Mouse (Mus musculus) Muller cell, postnatal 12 days (primary cell): ENCODE results near the gene Hdgfl2.
A peak's percentile ranks its signal among the peaks of the same experiment; 100 is the strongest.
"Not testable (repeated sequence)": the region's sequence is repeated elsewhere in the genome, so short reads cannot be mapped to it uniquely, and the experiment has no call there.

ENCODE experiments used
- DNase-seq: peaks from one replicate; pipeline ENCODE4 v3.0.0-alpha.2; 2015; ENCODE audit errors: inconsistent ontology term

Hdgfl2 gene

DNA sequence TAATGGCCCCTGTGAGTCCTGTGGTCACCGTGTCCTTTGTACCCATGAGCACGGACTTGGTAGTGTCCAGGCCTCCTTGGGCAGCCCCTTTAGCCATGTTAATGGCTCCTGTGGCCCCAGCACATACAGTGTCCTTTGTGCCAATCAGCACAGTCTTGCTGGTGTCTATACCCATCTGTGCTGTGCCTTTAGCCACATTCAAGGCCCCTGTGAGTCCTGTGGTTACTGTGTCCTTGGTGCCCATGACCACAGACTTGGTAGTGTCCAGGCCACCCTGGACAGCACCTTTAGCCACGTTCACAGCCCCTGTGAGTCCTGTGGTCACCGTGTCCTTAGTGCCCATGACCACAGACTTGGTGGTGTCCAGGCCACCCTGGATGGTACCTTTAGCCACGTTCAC, 25.4 kb downstream of the Hdgfl2 start:
- not testable (repeated sequence) for DNase-seq

DNA sequence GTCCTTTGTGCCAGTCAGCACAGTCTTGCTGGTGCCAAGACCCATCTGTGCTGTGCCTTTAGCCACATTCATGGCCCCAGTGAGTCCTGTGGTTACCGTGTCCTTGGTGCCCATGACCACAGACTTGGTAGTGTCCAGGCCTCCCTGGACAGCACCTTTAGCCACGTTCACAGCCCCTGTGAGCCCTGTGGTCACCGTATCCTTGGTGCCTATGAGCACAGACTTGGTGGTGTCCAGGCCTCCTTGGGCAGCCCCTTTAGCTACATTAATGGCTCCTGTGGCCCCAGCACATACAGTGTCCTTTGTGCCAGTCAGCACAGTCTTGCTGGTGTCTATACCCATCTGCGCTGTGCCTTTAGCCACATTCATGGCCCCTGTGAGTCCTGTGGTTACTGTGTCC, 27.0 kb downstream of the Hdgfl2 start:
- not testable (repeated sequence) for DNase-seq

DNA sequence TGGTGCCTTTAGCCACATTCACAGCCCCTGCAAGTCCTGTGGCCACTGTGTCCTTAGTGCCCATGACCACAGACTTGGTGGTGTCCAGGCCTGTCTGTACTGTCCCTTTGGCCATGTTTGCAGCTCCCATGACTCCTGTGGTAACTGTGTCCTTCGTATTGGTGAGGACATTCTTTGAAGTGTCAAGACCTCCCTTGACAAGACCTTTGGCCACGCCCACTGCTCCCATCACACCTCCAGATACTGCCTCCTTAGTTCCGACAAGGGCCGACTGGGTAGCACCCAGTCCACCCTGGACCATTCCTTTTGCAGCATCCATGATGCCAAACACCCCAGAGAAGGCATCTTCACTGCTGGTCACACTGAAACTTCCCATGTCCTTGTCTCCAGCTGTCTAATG, 27.5 kb downstream of the Hdgfl2 start:
- no peak for DNase-seq

- DNase-seq = no peak
These were observed 28.3 kb downstream of the Hdgfl2 start for GRCm38 (mm10) chr17:56107736-56108135.

DNA sequence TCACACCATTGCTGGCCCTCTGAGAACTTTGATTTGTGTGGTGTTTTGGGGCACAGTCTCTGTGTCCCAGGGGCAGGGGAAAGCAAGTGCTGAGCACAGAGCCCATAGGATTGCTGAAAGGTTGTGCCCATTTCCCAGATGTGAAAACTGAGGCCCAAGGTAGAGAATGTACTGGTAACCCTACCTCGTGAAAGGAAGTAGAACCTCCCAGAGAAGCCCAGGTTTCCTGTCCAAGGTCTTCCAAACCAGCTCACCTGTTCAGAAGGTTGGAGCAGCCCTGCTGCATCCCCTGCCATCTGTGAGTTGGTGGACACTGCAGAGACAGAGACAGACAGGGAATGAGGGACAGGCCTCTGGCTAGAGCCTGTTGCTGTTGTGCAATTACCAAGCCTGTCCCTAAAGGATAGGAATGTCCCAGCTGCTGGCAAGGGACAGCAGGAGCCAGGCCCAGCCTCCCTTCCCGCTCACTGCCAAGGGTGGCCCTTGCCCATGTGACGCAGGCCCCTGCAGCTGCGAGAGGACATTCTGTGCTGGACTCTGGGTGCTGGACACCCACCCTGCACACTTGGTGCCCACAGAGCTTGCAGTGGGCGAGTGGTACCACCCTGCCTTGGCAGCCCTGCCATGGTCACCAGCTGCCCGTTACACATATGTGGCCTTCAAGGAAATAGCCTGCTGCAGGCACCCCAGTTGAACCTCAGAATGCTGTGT, 29.1 kb downstream of the Hdgfl2 start:
- peak; percentile 55 for DNase-seq

- peak; percentile 54 for DNase-seq
These were observed 30.0 kb downstream of the Hdgfl2 start, which contains the start of gene Plin4 for GRCm38 (mm10) chr17:56109219-56110051. Gene Plin4 (minus strand): TSS chr17:56109803.

- DNase-seq = peak; percentile 29
These were observed 31.1 kb downstream of the Hdgfl2 start for GRCm38 (mm10) chr17:56110571-56110970.

DNA sequence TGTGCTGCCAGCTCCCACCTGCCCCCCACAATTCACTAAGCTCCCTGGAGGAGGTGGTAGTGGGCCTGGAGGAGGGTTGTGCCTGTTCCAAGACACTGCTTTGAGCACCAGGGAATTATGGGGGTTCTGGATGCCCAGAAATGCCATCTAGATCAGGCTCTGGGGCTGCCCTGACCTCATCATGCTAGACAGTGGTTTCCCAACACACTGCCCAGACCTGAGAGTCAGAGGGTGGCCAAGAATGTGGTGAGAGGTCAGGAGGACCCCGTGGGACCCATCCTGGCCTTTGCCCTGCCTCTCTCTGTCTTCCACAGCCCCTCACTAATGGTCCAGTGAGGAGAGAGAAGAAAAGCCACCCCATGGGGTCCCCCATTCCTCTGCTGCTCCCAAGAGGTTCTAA, 31.6 kb downstream of the Hdgfl2 start:
- no peak for DNase-seq

DNA sequence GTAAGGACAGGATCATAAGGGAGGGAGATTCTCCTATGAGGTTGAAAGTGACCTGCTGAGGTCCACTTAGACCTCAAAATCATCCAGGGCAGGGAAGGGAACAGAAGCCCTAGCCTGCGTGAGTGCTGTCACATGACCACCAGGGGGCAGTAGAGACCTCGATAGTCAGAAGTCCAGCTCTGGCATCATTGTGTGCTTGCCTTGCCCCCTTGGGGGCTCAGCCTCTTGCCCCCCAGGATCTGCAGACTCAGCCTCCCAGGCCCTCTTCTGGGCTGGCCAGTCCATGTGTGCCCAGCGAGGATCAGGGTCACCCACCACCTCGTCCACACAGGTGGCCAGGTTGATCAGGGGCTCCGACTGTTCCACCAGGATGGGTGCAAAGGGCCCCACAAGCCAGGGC, 32.4 kb downstream of the Hdgfl2 start:
- no peak for DNase-seq

DNA sequence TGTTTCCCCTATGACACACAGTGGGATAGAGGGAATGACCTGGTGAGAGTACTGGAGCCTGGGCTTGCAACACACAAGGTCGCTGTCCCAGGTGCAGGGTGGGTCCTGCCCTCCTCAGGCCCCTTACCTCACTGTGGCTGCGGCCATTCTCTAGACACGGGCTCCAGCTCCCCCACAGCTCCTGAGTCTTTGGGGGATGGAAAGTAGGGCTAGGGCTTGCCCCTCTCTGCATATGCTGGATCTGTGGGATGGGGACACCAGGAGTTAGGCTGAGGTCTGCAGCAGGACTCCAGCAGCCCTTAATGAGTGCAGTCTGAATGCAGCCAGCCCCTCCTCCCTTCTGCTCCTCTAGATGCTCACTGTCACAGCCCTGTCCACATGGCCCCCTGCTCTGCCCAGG, 33.3 kb downstream of the Hdgfl2 start:
- no peak for DNase-seq

GRCm38 (mm10) chr17:56116193-56116592, 36.8 kb downstream of the Hdgfl2 start:
- no peak for DNase-seq

- DNase-seq = peak; percentile 74
These were observed 37.8 kb downstream of the Hdgfl2 start, which contains the start of gene Plin5 for GRCm38 (mm10) chr17:56117251-56117710. Gene Plin5 (minus strand): TSS chr17:56117596.

DNA sequence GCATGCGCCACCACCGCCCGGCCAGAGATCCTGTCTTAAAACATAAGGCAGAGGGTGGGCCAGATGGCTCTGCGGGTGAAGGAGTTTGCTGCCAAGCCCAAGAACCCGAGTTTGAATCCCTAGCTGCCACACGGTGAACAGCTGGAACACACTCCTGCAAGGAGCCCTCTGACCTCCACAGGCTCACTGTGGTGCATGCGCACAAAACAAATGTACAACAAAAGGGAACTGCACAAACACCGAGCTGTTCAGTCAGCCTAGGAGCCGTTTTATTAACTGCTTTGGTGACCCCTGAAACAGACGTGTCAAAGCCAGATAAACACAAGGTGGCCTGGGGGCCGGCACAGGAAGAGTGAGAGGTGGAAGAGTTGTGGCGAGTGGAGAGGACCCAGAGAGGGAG, 40.0 kb downstream of the Hdgfl2 start:
- no peak for DNase-seq

- peak; percentile 31 for DNase-seq
These were observed 40.8 kb downstream of the Hdgfl2 start for GRCm38 (mm10) chr17:56119981-56120880.

GRCm38 (mm10) chr17:56121826-56122225, 42.4 kb downstream of the Hdgfl2 start, which contains the start of gene Lrg1:
Gene Lrg1 (minus strand): TSS chr17:56122001.
- DNase-seq = no peak

- no peak for DNase-seq
These were observed 43.7 kb downstream of the Hdgfl2 start for GRCm38 (mm10) chr17:56123161-56123560.

DNA sequence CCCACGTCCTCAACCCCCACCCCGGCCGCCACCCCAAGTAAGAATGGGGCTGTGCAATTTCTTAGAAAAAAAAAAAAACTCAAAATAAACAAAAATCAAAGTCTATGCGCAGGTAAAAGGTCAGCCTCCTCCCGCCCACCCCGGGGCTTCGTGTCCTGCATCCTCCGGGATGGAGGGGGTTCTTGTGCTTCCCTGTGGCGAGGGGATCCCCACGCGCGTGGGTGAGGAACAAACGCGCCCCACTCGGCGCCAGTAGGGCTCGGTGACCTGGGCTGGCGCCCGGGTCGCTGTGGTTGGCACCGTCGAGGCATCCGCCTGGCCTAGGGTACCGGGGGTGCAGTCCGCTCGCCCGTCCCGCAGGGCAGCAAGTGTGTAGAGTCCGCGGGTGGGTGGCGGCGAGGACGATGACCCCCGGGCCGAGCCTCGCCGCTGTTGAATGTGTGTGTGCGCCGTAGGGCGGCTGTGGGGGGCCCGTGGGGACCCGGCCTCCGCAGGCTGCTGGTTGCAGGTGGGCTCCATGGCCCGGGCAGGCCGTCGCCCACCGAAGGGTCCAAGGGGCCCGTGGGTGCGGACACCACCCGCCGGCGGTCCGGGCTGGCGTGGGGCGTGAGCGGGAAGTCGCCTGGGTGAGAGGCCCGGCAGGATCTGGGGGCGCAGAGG, 44.4 kb downstream of the Hdgfl2 start:
- no peak for DNase-seq

GRCm38 (mm10) chr17:56124377-56125275, 45.2 kb downstream of the Hdgfl2 start:
- DNase-seq = peak; percentile 48

GRCm38 (mm10) chr17:56125276-56125630, 45.8 kb downstream of the Hdgfl2 start:
- DNase-seq = no peak

DNA sequence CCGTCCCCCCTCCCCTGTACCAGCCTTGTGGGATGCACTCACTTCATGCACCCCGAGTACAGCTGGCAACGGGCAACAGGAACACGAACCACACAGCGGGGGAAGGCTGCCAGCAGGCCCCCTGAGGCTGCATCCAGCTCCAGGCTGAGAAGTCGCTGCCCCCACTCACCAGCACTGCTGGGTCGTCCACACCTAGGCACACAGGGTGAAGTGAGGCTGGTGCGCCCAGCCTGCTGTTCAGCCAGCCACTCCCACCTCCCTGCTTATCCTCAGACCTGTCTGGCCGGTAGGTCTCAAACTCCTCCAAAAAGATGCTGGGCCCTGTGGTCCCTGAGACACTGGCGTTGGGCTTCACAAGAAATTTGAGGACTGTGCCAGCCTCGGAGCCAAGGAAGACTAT, 46.7 kb downstream of the Hdgfl2 start:
- no peak for DNase-seq
